Mouse (Mus musculus) layer of hippocampus, adult 2 months (tissue): Measurements from ENCODE around the gene Gm20532. TPM values are rescaled to one million over a fixed set of nuclear protein-coding genes. Genes with fewer than 3 reads are reported as not detected.
A peak's percentile ranks its signal among the peaks of the same experiment; 100 is the strongest.

Experiments used
- DNase-seq, 2 experiments: peaks; one replicate each; pipeline ENCODE4 v3.0.0; 2022; ENCODE audit warnings: low spot score in 2 of 2
- H3K27ac ChIP-seq: fragments of 200-600 bp; 2 replicates; pipeline ENCODE4 v1.8.1; 2022
- H3K4me3 ChIP-seq: fragments of 200-600 bp; 2 replicates; pipeline ENCODE4 v1.8.1; 2022; ENCODE audit warnings: mild to moderate bottlenecking
- CTCF ChIP-seq: fragments of 200-600 bp; conservative IDR thresholded peaks from 2 replicates; pipeline ENCODE4 v1.8.1; 2022; ENCODE audit warnings: antibody characterized with exemption, mild to moderate bottlenecking, moderate library complexity
- long read RNA-seq, 2 experiments: library from polyadenylated mRNA; stranded (forward); transcript quantifications; one replicate each; pipeline ENCODE4 v2.0.0; 2021; ENCODE audit warnings: borderline mapping rate in 2 of 2
- total RNA-seq, 2 experiments: library from RNA; stranded (reverse); gene quantifications; 2 replicates each; pipeline ENCODE4 v1.2.3; 2021

Gene Gm20532
- total RNA-seq, result not detected
- long read RNA-seq, experiment 1, result 0 reads
- long read RNA-seq, experiment 2, result 0 reads

- TF ChIP-seq CTCF, result peak; percentile 80
- H3K27ac ChIP-seq, result peak within 1 kb of the TSS; percentile 86
- H3K4me3 ChIP-seq, result peak within 1 kb of the TSS; percentile 84
- DNase-seq, result peak; percentile 53 to 68
Measured at GRCm38 (mm10) chr2:26586294-26587043, at the start of gene Gm20532. TSS of gene Gm20532 (plus strand) at chr2:26586639.

- TF ChIP-seq CTCF, result no peak
- Histone ChIP-seq H3K27ac (no peak overlapping the region), H3K4me3 (no peak overlapping the region)
- DNase-seq, result no peak
Measured at GRCm38 (mm10) chr2:26539516-26539915, 46.9 kb upstream of the Gm20532 start.

GRCm38 (mm10) chr2:26540721-26541120 lies 45.7 kb upstream of the Gm20532 start:
- no peak for DNase-seq
- H3K4me3 ChIP-seq, result no peak overlapping the region
- 0 out of 2 replicates have a peak overlapping the region, but pooled peaks have one; percentile 32 for H3K27ac ChIP-seq
- no peak for TF ChIP-seq CTCF

- no peak for TF ChIP-seq CTCF
- peak overlapping the region; percentile 32; the same call in 1 of the 2 replicates for H3K27ac ChIP-seq
Measured at GRCm38 (mm10) chr2:26541258-26541910, 45.1 kb upstream of the Gm20532 start.

GRCm38 (mm10) chr2:26543155-26543554 lies 43.3 kb upstream of the Gm20532 start:
- no peak for DNase-seq
- no peak overlapping the region for H3K4me3 ChIP-seq
- no peak for TF ChIP-seq CTCF
- H3K27ac ChIP-seq, result no peak overlapping the region

More at GRCm38 (mm10) chr2:26541258-26541910, 45.1 kb upstream of the Gm20532 start:
- no peak overlapping the region for H3K4me3 ChIP-seq
- DNase-seq, result no peak

- TF ChIP-seq CTCF, result no peak
- no peak overlapping the region for H3K27ac ChIP-seq
- no peak overlapping the region for H3K4me3 ChIP-seq
- no peak for DNase-seq
Measured at GRCm38 (mm10) chr2:26543768-26544167, 42.7 kb upstream of the Gm20532 start.

- no peak for DNase-seq
- TF ChIP-seq CTCF, result no peak
- H3K4me3 ChIP-seq, result no peak overlapping the region
Measured at GRCm38 (mm10) chr2:26544265-26544664, 42.2 kb upstream of the Gm20532 start.

GRCm38 (mm10) chr2:26547481-26547880 lies 39.0 kb upstream of the Gm20532 start:
- DNase-seq, result peak in 1 of 2 experiments; percentile 44
- no peak overlapping the region; the same call in 1 of the 2 replicates for H3K27ac ChIP-seq
- peak; percentile 66 for TF ChIP-seq CTCF
- H3K4me3 ChIP-seq, result no peak overlapping the region

More at GRCm38 (mm10) chr2:26544265-26544664, 42.2 kb upstream of the Gm20532 start:
- H3K27ac ChIP-seq, result no peak overlapping the region

- DNase-seq, result no peak
- TF ChIP-seq CTCF, result no peak
- Histone ChIP-seq H3K27ac (no peak overlapping the region), H3K4me3 (no peak overlapping the region)
Measured at GRCm38 (mm10) chr2:26549801-26550200, 36.6 kb upstream of the Gm20532 start.

- Histone ChIP-seq H3K27ac (no peak overlapping the region), H3K4me3 (no peak overlapping the region)
- no peak for TF ChIP-seq CTCF
- DNase-seq, result no peak
Measured at GRCm38 (mm10) chr2:26550205-26550604, 36.2 kb upstream of the Gm20532 start.

- no peak for DNase-seq
- TF ChIP-seq CTCF, result no peak
Measured at GRCm38 (mm10) chr2:26550777-26551176, 35.7 kb upstream of the Gm20532 start.

GRCm38 (mm10) chr2:26551446-26551845 lies 35.0 kb upstream of the Gm20532 start:
- Histone ChIP-seq H3K4me3 (no peak overlapping the region), H3K27ac (no peak overlapping the region)
- no peak for TF ChIP-seq CTCF
- no peak for DNase-seq

More at GRCm38 (mm10) chr2:26550777-26551176, 35.7 kb upstream of the Gm20532 start:
- H3K27ac ChIP-seq, result no peak overlapping the region
- H3K4me3 ChIP-seq, result no peak overlapping the region

- no peak for TF ChIP-seq CTCF
- H3K27ac ChIP-seq, result no peak overlapping the region
- DNase-seq, result no peak
- H3K4me3 ChIP-seq, result no peak overlapping the region
Measured at GRCm38 (mm10) chr2:26552066-26552465, 34.4 kb upstream of the Gm20532 start.
